Mouse (Mus musculus) cerebellum, adult 9-10 months (tissue): ENCODE measurements at regions not wholly inside any gene's neighbourhood (a gene's known extent, or its start where the extent isn't known, plus 50 kb on each side); places are given as distances from the start of the nearest gene placed in this dataset.

ENCODE experiments used
- DNase-seq: peaks from one replicate; pipeline ENCODE4 v3.0.0; 2022

- peak; percentile 45 for DNase-seq
Measured at GRCm38 (mm10) chr6:28184781-28185180, 49.8 kb upstream of the Grm8 start.
